Mouse (Mus musculus) midbrain, embryonic 13.5 days (tissue): ENCODE measurements around the gene Ascc2. TPM values are rescaled to one million over a fixed set of nuclear protein-coding genes. Genes with fewer than 3 reads are reported as not detected.

ENCODE experiments used
- ATAC-seq: fragments of 200-750 bp; cut with Nextera tagmentation; 2 replicates; pipeline ENCODE4 v1.8.0; 2017; ENCODE audit warnings: mild to moderate bottlenecking, moderate TSS enrichment, moderate library complexity
- H3K27ac ChIP-seq: fragments of 300-500 bp; sonication (generic); 2 replicates; pipeline ENCODE4 v1.5.1; 2015; ENCODE audit warnings: inconsistent platforms, mild to moderate bottlenecking, moderate library complexity
- H3K27me3 ChIP-seq: fragments of 300-500 bp; sonication (generic); 2 replicates; pipeline ENCODE4 v1.6.1; 2015; ENCODE audit warnings: mild to moderate bottlenecking, inconsistent platforms
- H3K36me3 ChIP-seq: fragments of 300-500 bp; sonication (generic); 2 replicates; pipeline ENCODE4 v1.6.1; 2015; ENCODE audit warnings: mild to moderate bottlenecking, inconsistent platforms
- H3K4me1 ChIP-seq: fragments of 300-500 bp; sonication (generic); replicated peaks from 2 replicates; pipeline ENCODE4 v1.6.1; 2015; ENCODE audit warnings: inconsistent platforms
- H3K4me2 ChIP-seq: fragments of 300-500 bp; sonication (generic); replicated peaks from 2 replicates; pipeline ENCODE4 v1.6.1; 2015; ENCODE audit warnings: moderate library complexity, mild to moderate bottlenecking, inconsistent platforms
- H3K4me3 ChIP-seq: fragments of 300-500 bp; sonication (generic); replicated peaks from 2 replicates; pipeline ENCODE4 v1.5.1; 2015; ENCODE audit warnings: mild to moderate bottlenecking, inconsistent platforms
- H3K9ac ChIP-seq: fragments of 300-500 bp; sonication (generic); replicated peaks from 2 replicates; pipeline ENCODE4 v1.6.1; 2015; ENCODE audit warnings: mild to moderate bottlenecking, inconsistent platforms
- H3K9me3 ChIP-seq: fragments of 300-500 bp; sonication (generic); 2 replicates; pipeline ENCODE4 v1.6.1; 2016; ENCODE audit warnings: mild to moderate bottlenecking, inconsistent platforms
- WGBS: fragments of 180-500 bp; shearing (Covaris S2); methylation state at CpG from one replicate; pipeline ENCODE4 v1.1.7; 2015; 5-methylcytosine and 5-hydroxymethylcytosine counted together
- polyA plus RNA-seq: library from polyadenylated mRNA; unstranded; fragments of >200 nt; fragmentation: Nextera tagmentation; extraction: Ambion mirVana; gene quantifications from 2 replicates; pipeline ENCODE4 v1.2.1, GENCODE M21; 2015

Ascc2 gene
- polyA plus RNA-seq = 23.1 and 23.8 TPM in 2 replicates

DNA sequence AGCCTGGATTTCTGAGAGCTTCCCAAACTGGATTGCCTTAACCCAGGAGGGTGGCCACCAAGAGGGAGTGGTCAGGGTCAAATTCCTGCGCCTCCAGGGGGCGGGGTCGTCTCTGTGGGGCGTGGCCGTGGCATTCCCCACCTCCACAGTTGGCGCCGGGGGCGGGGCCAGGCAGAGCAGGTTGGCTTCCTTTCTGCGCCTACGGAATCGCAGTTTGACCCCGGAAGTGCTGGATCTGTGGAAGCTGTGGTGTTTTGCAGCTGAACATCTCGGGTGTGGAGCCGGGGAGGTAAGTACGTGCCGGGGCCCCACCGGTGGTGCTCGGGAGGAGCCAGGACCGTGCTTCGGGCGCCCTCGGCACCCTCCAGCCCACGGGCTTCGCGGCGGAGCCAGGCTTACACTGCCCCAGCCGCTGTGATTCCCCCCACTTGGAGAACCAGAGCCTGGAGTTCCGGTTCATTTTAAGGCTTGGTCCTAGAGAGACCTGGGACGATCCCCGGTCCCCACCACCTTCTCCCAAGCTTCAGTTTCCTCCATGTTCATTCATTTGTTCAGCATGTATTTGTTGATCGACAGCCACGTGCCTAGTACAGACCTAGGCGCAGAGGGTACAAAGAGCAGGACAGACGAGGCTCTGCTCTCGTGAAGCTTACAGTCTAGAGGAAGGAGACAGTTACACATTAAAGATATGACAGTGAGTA lies at the start of gene Ascc2:
Gene Ascc2 (plus strand): TSS at position 214 of the 701 bp plus-strand sequence.
- H3K9ac ChIP-seq = peak within 1 kb of the TSS; percentile 66
- H3K4me3 ChIP-seq = peak within 1 kb of the TSS; percentile 61
- no peaks in the 10 kb centered on the region for H3K9me3 ChIP-seq
- H3K4me1 ChIP-seq = peaks cover 17% of the 10 kb centered on the region
- peak within 1 kb of the TSS; percentile 76 for H3K4me2 ChIP-seq
- H3K27me3 ChIP-seq = no peaks in the 10 kb centered on the region
- H3K27ac ChIP-seq = 0 out of 2 replicates have a peak within 1 kb of the TSS, but pooled peaks have one; percentile 2
- under 1% methylated on average over 35 of the region's 35 CpGs for WGBS
- peaks cover 12% of the 10 kb centered on the region; the same call in 1 of the 2 replicates for H3K36me3 ChIP-seq
- ATAC-seq = peak; percentile 91

DNA sequence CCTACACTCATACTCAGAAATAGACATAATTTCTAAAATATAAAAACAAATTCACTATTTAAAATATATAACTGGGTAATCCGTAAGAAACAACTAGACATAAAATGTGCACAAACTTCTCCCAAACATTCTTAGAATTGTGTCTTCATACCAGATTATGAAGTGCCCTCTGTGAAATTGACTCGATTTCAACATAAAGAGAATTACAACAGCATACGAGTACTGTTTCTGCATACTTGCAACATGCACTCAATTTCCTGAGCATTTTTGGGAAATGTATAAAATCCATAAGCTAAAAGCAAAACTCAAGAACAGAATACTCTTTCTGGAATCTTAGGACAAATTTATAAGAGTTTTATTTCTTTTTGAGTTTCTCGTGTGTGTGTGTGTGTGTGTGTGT lies 45.7 kb upstream of the Ascc2 start:
- no peaks in the 10 kb centered on the region for H3K9me3 ChIP-seq
- H3K27me3 ChIP-seq = no peaks in the 10 kb centered on the region
- H3K27ac ChIP-seq = no peak overlapping the region
- H3K36me3 ChIP-seq = no peaks in the 10 kb centered on the region
- no peak overlapping the region for H3K4me3 ChIP-seq
- whole genome bisulfite sequencing = 90% methylated on average over 4 of the region's 4 CpGs
- ATAC-seq = no peak
- no peak overlapping the region for H3K9ac ChIP-seq
- H3K4me2 ChIP-seq = no peak overlapping the region
- peaks cover 29% of the 10 kb centered on the region for H3K4me1 ChIP-seq

DNA sequence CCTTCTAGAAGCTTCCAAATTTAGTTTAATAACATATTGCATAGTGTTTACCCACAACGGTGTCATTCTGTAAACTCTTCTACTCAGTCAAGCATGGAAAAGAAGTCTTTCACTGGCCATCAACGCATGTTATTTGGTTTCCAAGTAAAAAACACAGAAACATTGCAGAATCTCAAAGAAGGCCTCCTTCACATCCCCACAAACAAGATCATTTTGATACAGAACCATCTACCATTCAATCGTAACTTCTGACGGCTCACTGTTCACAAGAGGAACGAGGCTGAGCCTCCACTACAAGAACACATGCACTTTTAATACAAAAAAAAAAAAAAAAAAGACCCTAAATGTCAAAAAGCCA lies 44.1 kb upstream of the Ascc2 start:
- Histone ChIP-seq H3K27me3 (no peaks in the 10 kb centered on the region), H3K27ac (no peak overlapping the region), H3K9ac (peak overlapping the region; percentile 93), H3K9me3 (no peaks in the 10 kb centered on the region), H3K4me3 (peak overlapping the region; percentile 86), H3K4me2 (peak overlapping the region; percentile 66), H3K36me3 (no peaks in the 10 kb centered on the region), H3K4me1 (peaks cover 29% of the 10 kb centered on the region)
- ATAC-seq = no peak
- 20% methylated on average over 5 of the region's 5 CpGs for WGBS

DNA sequence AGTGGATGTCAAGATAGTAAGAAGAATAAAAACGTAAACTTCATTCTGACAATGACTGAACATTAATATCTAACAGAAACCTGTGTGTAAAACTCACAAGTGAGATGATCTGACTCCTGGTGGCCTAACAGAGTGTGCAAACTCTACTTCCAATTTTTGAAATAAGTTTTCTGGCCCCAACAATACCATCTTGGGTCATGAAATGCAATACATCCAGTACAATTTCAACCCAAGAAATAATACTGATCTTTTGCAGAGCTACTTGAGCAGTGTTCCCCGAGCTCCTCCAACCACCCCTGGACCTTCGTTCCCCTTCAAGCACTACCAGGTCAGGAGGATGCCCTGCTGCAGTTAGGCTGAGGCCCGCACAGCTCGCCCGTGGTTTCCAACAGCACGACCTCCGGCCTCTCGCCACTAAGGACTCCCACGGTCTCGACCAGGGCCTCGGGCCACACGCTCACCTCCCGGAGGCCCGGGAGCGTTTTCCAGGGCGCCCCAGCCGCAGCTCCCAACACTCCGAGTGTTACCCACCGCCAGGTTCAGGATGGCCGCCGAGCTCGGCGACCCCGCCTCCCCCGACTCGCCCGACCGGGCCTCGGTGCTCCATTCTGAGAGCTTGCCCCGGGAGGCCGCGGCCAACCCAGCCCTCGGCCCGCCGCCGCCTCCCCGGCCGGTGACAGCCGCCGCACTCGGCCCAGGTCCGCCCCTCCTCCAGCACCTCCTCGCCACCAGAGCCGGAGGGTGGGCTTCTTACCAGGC lies 43.5 kb upstream of the Ascc2 start:
- Histone ChIP-seq H3K4me2 (peak overlapping the region; percentile 66), H3K4me3 (peak overlapping the region; percentile 86), H3K27me3 (no peaks in the 10 kb centered on the region), H3K9ac (peak overlapping the region; percentile 93), H3K4me1 (peaks cover 29% of the 10 kb centered on the region), H3K9me3 (no peaks in the 10 kb centered on the region), H3K27ac (peak overlapping the region; percentile 95), H3K36me3 (no peaks in the 10 kb centered on the region)
- WGBS = under 1% methylated on average over 42 of the region's 45 CpGs
- peak; percentile 95 for ATAC-seq

DNA sequence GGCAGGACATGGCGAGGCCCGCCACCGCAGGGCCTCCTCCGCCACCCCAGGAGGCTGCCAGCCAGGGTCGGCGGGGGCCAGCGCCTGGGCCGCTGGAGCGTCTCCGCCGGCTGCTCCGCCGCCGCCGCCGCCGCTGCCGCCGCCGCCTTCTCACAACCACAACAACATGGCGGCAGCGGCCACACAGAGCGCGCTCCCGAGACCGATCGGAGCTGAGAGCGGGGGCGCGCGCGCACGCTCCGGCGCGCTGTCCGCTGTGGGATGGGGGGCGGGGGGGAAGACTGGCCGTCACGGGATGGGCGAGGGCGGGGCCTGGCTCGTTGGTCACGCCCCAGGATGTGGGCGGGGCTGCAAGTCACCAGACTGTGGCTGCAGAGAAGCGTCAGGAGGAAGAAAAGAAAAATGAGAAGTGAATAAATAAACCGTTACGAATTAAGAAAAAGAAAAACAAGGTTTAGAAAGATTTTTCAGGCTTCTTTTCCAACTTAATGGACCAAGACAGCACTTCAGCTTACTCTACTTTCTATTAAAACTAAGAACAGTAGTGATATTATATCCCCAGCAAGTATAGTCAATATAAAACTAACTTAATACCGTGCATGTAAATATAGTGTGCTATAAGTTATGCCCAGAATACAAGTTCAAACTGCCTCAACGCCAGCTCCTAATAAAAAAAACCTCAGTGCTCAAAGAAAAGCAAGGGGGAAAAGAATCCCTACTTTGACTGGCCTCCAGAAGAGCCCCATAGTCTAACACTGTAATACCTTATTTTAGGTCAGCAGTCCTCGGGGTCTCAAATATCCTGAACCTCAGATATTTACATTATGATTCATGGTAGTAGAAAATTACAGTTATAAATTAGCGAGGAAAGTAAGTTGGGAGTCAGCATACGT lies 42.7 kb upstream of the Ascc2 start, which contains the start of gene Mtmr3:
Gene Mtmr3 (minus strand): TSS at position 256 of the 893 bp plus-strand sequence.
- peak within 1 kb of the TSS; percentile 86 for H3K4me3 ChIP-seq
- H3K36me3 ChIP-seq = no peaks in the 10 kb centered on the region
- no peaks in the 10 kb centered on the region for H3K27me3 ChIP-seq
- no peaks in the 10 kb centered on the region for H3K9me3 ChIP-seq
- 5% methylated on average over 44 of the region's 53 CpGs for WGBS
- H3K27ac ChIP-seq = peak within 1 kb of the TSS; percentile 95
- ATAC-seq = peak; percentile 89
- peak within 1 kb of the TSS; percentile 93 for H3K9ac ChIP-seq
- H3K4me1 ChIP-seq = peaks cover 29% of the 10 kb centered on the region
- peak within 1 kb of the TSS; percentile 66 for H3K4me2 ChIP-seq

DNA sequence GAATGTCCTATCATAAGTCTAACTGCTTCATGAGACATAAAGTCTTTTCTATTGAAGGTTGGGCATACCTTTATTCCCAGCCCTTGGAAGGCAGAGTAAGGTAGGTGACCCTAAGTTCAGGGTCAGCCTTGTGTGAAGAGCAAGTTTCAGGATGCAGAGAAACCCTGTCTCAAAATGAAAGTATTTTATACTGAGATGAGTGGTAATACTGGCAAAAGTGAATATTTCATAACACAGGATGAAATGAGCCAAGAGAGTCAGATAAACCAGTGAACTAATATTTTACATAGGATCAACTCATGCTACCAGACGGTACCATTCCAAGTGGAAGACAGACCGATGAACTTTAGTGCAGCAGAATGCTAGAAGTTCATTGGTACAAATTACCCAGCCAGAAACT lies 39.1 kb upstream of the Ascc2 start:
- WGBS = 93% methylated on average over 2 of the region's 2 CpGs
- no peaks in the 10 kb centered on the region for H3K36me3 ChIP-seq
- H3K27me3 ChIP-seq = no peaks in the 10 kb centered on the region
- peaks cover 18% of the 10 kb centered on the region for H3K4me1 ChIP-seq
- ATAC-seq = no peak
- H3K4me2 ChIP-seq = no peak overlapping the region
- H3K4me3 ChIP-seq = no peak overlapping the region
- no peak overlapping the region for H3K27ac ChIP-seq
- no peak overlapping the region for H3K9ac ChIP-seq
- no peaks in the 10 kb centered on the region for H3K9me3 ChIP-seq

DNA sequence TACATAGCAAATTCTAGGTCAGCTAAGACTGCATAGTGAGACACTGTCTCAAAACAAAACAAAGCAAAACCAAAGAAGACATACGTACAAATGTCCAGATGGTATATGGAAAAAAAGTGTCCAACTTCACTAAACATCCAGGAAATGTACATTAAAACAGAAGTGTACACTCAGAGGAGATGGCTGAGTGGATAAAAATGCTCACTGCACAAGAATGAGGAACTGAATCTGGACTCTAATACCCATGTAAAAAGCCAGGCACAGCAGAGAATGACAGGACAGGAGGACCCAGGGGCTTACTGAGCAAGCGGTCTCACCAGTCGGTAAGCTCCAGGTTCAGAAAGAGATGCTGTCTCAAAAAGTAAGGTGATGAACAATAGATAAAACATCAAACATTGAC lies 37.6 kb upstream of the Ascc2 start:
- Histone ChIP-seq H3K4me1 (peaks cover 15% of the 10 kb centered on the region; the same call in 1 of the 2 replicates), H3K27me3 (no peaks in the 10 kb centered on the region), H3K4me3 (no peak overlapping the region), H3K27ac (no peak overlapping the region), H3K9me3 (no peaks in the 10 kb centered on the region), H3K36me3 (no peaks in the 10 kb centered on the region), H3K4me2 (no peak overlapping the region), H3K9ac (no peak overlapping the region)
- WGBS = 88% methylated on average over 3 of the region's 3 CpGs
- no peak for ATAC-seq

DNA sequence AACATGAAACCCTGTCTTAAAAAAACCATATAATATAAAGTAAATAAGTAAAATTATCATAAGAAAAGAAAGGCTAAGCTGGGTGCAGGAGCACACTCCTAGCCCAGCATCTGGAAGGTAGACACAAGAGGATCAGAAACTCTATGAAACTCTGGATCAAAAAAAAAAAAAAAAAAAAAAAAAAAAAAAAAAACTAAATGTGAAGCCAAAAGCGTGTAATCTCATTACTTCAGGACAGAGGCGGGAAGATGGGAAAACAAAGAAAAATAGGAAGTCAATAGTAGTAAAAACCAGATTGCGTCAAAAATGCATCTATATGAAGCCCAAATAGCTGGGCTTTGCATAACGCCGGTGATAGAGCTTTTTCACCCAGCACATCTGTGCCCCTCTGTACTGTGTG lies 35.7 kb upstream of the Ascc2 start:
- no peaks in the 10 kb centered on the region for H3K27me3 ChIP-seq
- 55% methylated on average over 5 of the region's 5 CpGs for WGBS

DNA sequence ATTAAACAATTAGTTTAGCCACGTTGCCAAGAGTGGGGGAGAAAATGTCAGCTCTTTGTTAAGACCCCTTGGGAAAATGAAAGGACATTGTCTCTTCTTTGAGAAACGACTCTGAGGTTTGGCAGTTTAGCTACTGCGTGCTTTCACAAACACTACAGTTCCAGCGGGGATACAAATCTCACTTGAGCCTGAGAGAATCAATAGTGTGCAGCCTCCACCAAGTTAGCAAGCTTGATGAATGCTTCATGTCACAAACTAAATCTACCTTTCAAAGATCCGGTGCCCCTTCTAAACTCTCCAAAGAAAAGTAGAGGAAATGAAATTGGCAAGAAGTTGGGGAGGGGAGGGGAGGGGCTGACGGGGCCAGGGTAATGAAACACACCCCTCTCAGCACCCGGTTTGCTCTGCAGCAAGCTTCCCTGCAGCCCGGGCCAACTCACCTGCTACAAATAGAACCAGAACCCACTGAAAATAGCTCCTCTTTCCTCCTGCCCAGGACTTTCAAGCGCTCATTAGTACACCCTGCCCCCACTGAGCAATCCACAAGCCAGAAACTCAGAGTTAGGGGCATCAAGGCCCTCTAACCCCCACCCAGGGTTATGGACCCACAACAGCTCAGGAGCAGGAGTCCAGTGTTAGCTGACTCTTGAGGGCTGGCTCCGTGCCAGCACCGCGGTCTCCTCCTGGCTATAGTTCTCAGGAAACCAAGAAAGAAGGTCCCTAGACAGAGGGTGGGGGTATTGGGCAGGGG lies 34.7 kb upstream of the Ascc2 start:
- Histone ChIP-seq H3K4me1 (peaks cover 13% of the 10 kb centered on the region; the same call in 1 of the 2 replicates), H3K27ac (no peak overlapping the region), H3K9ac (no peak overlapping the region; the same call in 1 of the 2 replicates), H3K9me3 (no peaks in the 10 kb centered on the region), H3K4me3 (no peak overlapping the region), H3K4me2 (no peak overlapping the region), H3K36me3 (no peaks in the 10 kb centered on the region), H3K27me3 (no peaks in the 10 kb centered on the region)
- ATAC-seq = peak; percentile 50; the same call in 1 of the 2 replicates
- 36% methylated on average over 12 of the region's 12 CpGs for WGBS

More for the DNA sequence above, 35.7 kb upstream of the Ascc2 start:
- Histone ChIP-seq H3K4me2 (no peak overlapping the region), H3K4me3 (no peak overlapping the region), H3K27ac (no peak overlapping the region), H3K9me3 (no peaks in the 10 kb centered on the region), H3K36me3 (no peaks in the 10 kb centered on the region), H3K9ac (no peak overlapping the region), H3K4me1 (peaks cover 13% of the 10 kb centered on the region; the same call in 1 of the 2 replicates)
- ATAC-seq = no peak

DNA sequence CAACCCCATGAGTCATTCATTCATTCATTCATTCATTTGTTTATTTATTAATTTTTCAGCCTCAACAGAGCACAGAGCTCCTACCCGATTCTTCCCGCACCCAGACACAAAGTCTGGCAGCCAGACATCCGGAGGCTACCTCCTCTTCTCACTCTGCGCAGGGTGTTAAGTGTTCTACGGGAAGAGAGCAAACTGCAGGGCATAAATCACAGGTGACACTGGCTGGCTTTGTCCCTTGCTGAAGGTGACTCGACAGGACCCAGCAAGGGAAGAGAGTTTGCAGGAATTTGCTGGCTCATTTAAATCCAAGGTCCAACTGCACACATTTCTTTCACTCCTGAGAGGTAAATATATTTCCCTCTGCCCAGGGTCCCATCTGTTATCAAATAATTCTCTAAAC lies 33.1 kb upstream of the Ascc2 start:
- no peaks in the 10 kb centered on the region for H3K27me3 ChIP-seq
- H3K4me2 ChIP-seq = no peak overlapping the region
- H3K36me3 ChIP-seq = no peaks in the 10 kb centered on the region
- H3K9ac ChIP-seq = no peak overlapping the region
- no peaks in the 10 kb centered on the region for H3K9me3 ChIP-seq
- peaks cover 13% of the 10 kb centered on the region; the same call in 1 of the 2 replicates for H3K4me1 ChIP-seq
- 80% methylated on average over 6 of the region's 6 CpGs for WGBS
- no peak for ATAC-seq
- H3K4me3 ChIP-seq = no peak overlapping the region
- no peak overlapping the region for H3K27ac ChIP-seq

DNA sequence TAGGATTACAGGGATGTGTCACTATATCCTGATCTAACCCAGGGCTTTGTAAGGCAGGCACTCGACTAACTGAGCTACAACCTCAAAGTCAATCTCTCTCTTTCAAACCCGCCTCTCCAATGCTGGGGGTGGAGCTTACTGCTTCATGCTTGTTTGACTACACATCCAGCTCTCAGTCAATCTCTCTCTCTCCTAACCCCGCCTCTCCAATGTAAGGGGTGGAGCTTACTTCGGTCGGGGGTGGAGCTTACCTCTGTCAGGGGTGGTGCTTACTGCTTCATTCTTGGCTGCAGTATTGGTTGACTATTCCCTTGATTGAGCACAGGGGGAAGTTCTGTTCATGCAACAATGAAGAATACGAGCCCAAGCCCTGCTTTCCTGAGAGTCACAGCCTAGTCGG lies 32.1 kb upstream of the Ascc2 start:
- no peak for ATAC-seq
- H3K4me1 ChIP-seq = peaks cover 13% of the 10 kb centered on the region; the same call in 1 of the 2 replicates

More for the DNA sequence above, 32.1 kb upstream of the Ascc2 start:
- Histone ChIP-seq H3K4me2 (no peak overlapping the region), H3K27me3 (no peaks in the 10 kb centered on the region), H3K27ac (no peak overlapping the region), H3K4me3 (no peak overlapping the region), H3K9ac (no peak overlapping the region), H3K9me3 (no peaks in the 10 kb centered on the region), H3K36me3 (no peaks in the 10 kb centered on the region)
- 47% methylated on average over 7 of the region's 7 CpGs for WGBS
